Mouse (Mus musculus) heart, postnatal 0 days (tissue): ENCODE measurements around the gene Slc44a1. TPM values are rescaled to one million over a fixed set of nuclear protein-coding genes. Genes with fewer than 3 reads are reported as not detected.

Source experiments
- ATAC-seq: fragments of 200-750 bp; cut with Nextera tagmentation; 2 replicates; pipeline ENCODE4 v1.8.0; 2017; ENCODE audit warnings: low read depth, moderate number of reproducible peaks, moderate library complexity; ENCODE audit not compliant: insufficient read depth
- DNase-seq: peaks from one replicate; pipeline ENCODE4 v3.0.0-alpha.2; 2016; ENCODE audit warnings: low spot score
- H3K27ac ChIP-seq: fragments of 300-500 bp; sonication (generic); 2 replicates; pipeline ENCODE4 v1.5.1; 2014; ENCODE audit warnings: low read depth, mild to moderate bottlenecking
- H3K27me3 ChIP-seq: fragments of 300-500 bp; sonication (generic); 2 replicates; pipeline ENCODE4 v1.6.1; 2014; ENCODE audit warnings: low read length, mixed read lengths; ENCODE audit not compliant: control insufficient read depth, insufficient read depth
- H3K36me3 ChIP-seq: fragments of 300-500 bp; sonication (generic); replicated peaks from 2 replicates; pipeline ENCODE4 v1.6.1; 2014; ENCODE audit warnings: low read length, mixed read lengths; ENCODE audit not compliant: control insufficient read depth, insufficient read depth
- H3K4me1 ChIP-seq: fragments of 300-500 bp; sonication (generic); 2 replicates; pipeline ENCODE4 v1.6.1; 2014; ENCODE audit warnings: antibody characterized with exemption; ENCODE audit not compliant: control insufficient read depth, insufficient read depth
- H3K4me2 ChIP-seq: fragments of 300-500 bp; sonication (generic); 2 replicates; pipeline ENCODE4 v1.6.1; 2014; ENCODE audit warnings: low read depth, mild to moderate bottlenecking, low read length, moderate library complexity
- H3K4me3 ChIP-seq: fragments of 300-500 bp; sonication (generic); 2 replicates; pipeline ENCODE4 v1.5.1; 2014; ENCODE audit warnings: low read depth, low read length
- H3K9ac ChIP-seq: fragments of 300-500 bp; sonication (generic); replicated peaks from 2 replicates; pipeline ENCODE4 v1.6.1; 2014; ENCODE audit warnings: low read depth, low read length, mixed read lengths
- H3K9me3 ChIP-seq: fragments of 300-500 bp; sonication (generic); replicated peaks from 2 replicates; pipeline ENCODE4 v1.6.1; 2016; ENCODE audit warnings: low read length; ENCODE audit not compliant: control insufficient read depth
- CTCF ChIP-seq: IDR thresholded peaks from 2 replicates; pipeline ENCODE4 v1.5.1; 2016; ENCODE audit warnings: antibody characterized with exemption, control low read depth, low read depth
- EP300 ChIP-seq: IDR thresholded peaks from 2 replicates; pipeline ENCODE4 v1.6.1; 2016; ENCODE audit warnings: antibody characterized with exemption, low read depth
- WGBS: fragments of 180-500 bp; shearing (Covaris S2); extraction: QIAGEN DNeasy Blood & Tissue Kit; methylation state at CpG from one replicate; pipeline ENCODE4 v1.1.7; 2014; 5-methylcytosine and 5-hydroxymethylcytosine counted together
- polyA plus RNA-seq: library from polyadenylated mRNA; unstranded; fragments of >200 nt; fragmentation: Nextera tagmentation; extraction: Ambion mirVana; gene quantifications from 2 replicates; pipeline ENCODE4 v1.2.1, GENCODE M21; 2015
- total RNA-seq: library from RNA; depleted of rRNA; stranded (reverse); fragments of >200 nt; gene quantifications from 2 replicates; pipeline ENCODE4 v1.2.3, GENCODE M21; 2014; ENCODE audit warnings: low replicate concordance

The Slc44a1 gene
- total and polyA plus RNA-seq, 2 experiments from 2014 or later = 15.4 to 37.1 TPM

- no peaks in the 10 kb centered on the region for H3K36me3 ChIP-seq
- ATAC-seq = no peak
- no peak overlapping the region for H3K4me2 ChIP-seq
- no peaks in the 10 kb centered on the region for H3K4me1 ChIP-seq
- no peaks in the 10 kb centered on the region for H3K27me3 ChIP-seq
- H3K9me3 ChIP-seq = no peaks in the 10 kb centered on the region
- no peak overlapping the region for H3K9ac ChIP-seq
- DNase-seq = no peak
- H3K4me3 ChIP-seq = no peak overlapping the region
- 62% methylated on average over 15 of the region's 15 CpGs for WGBS
- no peak for TF ChIP-seq EP300
- TF ChIP-seq CTCF = no peak
- 0 out of 2 replicates have a peak overlapping the region, but pooled peaks have one; percentile 6 for H3K27ac ChIP-seq
These were observed 156.1 kb downstream of the Slc44a1 start for GRCm38 (mm10) chr4:53596063-53596895.

GRCm38 (mm10) chr4:53600462-53600861, 160.2 kb downstream of the Slc44a1 start:
- TF ChIP-seq EP300 (no peak), CTCF (peak; percentile 91)
- ATAC-seq (peak; percentile 67), DNase-seq (peak; percentile 51)

GRCm38 (mm10) chr4:53614576-53615225, 174.5 kb downstream of the Slc44a1 start:
- Histone ChIP-seq H3K36me3 (no peaks in the 10 kb centered on the region), H3K4me3 (no peak overlapping the region), H3K4me1 (no peaks in the 10 kb centered on the region), H3K27ac (no peak overlapping the region), H3K9ac (no peak overlapping the region), H3K9me3 (no peaks in the 10 kb centered on the region), H3K27me3 (no peaks in the 10 kb centered on the region), H3K4me2 (no peak overlapping the region)
- ATAC-seq = no peak
- no peak for TF ChIP-seq EP300
- TF ChIP-seq CTCF = no peak
- WGBS = 86% methylated on average over 5 of the region's 5 CpGs
- DNase-seq = no peak

More at GRCm38 (mm10) chr4:53600462-53600861, 160.2 kb downstream of the Slc44a1 start:
- WGBS = 47% methylated on average over 6 of the region's 6 CpGs
- Histone ChIP-seq H3K4me2 (no peak overlapping the region), H3K4me1 (no peaks in the 10 kb centered on the region), H3K9ac (no peak overlapping the region), H3K4me3 (no peak overlapping the region), H3K36me3 (no peaks in the 10 kb centered on the region), H3K9me3 (no peaks in the 10 kb centered on the region), H3K27ac (no peak overlapping the region), H3K27me3 (no peaks in the 10 kb centered on the region)

- Histone ChIP-seq H3K4me1 (no peaks in the 10 kb centered on the region), H3K4me2 (no peak overlapping the region), H3K9ac (no peak overlapping the region), H3K27ac (no peak overlapping the region), H3K36me3 (no peaks in the 10 kb centered on the region), H3K4me3 (no peak overlapping the region), H3K9me3 (no peaks in the 10 kb centered on the region), H3K27me3 (no peaks in the 10 kb centered on the region)
- no peak for DNase-seq
- ATAC-seq = no peak
- TF ChIP-seq EP300 = no peak
- TF ChIP-seq CTCF = no peak
- WGBS = 47% methylated on average over 3 of the region's 3 CpGs
These were observed 177.8 kb downstream of the Slc44a1 start for GRCm38 (mm10) chr4:53617968-53618367.

- H3K36me3 ChIP-seq = no peaks in the 10 kb centered on the region
- ATAC-seq = no peak
- WGBS = 66% methylated on average over 6 of the region's 6 CpGs
These were observed 179.9 kb downstream of the Slc44a1 start for GRCm38 (mm10) chr4:53620104-53620503.

More at GRCm38 (mm10) chr4:53620104-53620503, 179.9 kb downstream of the Slc44a1 start:
- H3K9ac ChIP-seq = no peak overlapping the region
- no peaks in the 10 kb centered on the region for H3K4me1 ChIP-seq
- H3K27ac ChIP-seq = no peak overlapping the region
- H3K4me3 ChIP-seq = no peak overlapping the region
- no peaks in the 10 kb centered on the region for H3K9me3 ChIP-seq
- H3K4me2 ChIP-seq = no peak overlapping the region
- no peak for DNase-seq
- H3K27me3 ChIP-seq = no peaks in the 10 kb centered on the region
- no peak for TF ChIP-seq EP300
- no peak for TF ChIP-seq CTCF
